ENCODE assay signal across 8 mouse cellular contexts in genomic region chr3:152100119-152100818, GRCm38 (mm10).
DNase-seq lines count a peak whose midpoint lies in the region; ATAC-seq and TF ChIP-seq lines count a peak whose summit lies in the region.

No protein-coding gene starts in this region.

- no peak for TF ChIP-seq CTCF in forebrain, postnatal 0 days (IDR thresholded peaks at IDR 0.05; ENCODE audit: low read depth)

- DNase-seq in cerebellum, postnatal 10 days: peak; percentile 42 to 43
- no peak for DNase-seq in cerebellum, adult 9-10 months
- DNase-seq in R1 (ENCODE audit: low read depth, low spot score): peak; percentile 96
- DNase-seq in forebrain, postnatal 0 days: peak; percentile 45
- no peak for DNase-seq in midbrain, embryonic 10.5 days (ENCODE audit: low spot score)
- no peak for DNase-seq in urinary bladder, postnatal 10 days (ENCODE audit: low spot score)
- no peak for DNase-seq in T-cell, adult 2 months (ENCODE audit: low spot score)

- H3K4me2 ChIP-seq in forebrain, postnatal 0 days (ENCODE audit: low read depth): peak overlapping the region; percentile 23; the same call in 1 of the 2 replicates
- no peak overlapping the region for H3K4me2 ChIP-seq in heart, embryonic 11.5 days

- H3K36me3 ChIP-seq in forebrain, postnatal 0 days (ENCODE audit: insufficient read depth): no peaks in the 10 kb centered on the region
- no peaks in the 10 kb centered on the region for H3K36me3 ChIP-seq in midbrain, embryonic 10.5 days
- no peaks in the 10 kb centered on the region for H3K36me3 ChIP-seq in heart, embryonic 11.5 days (ENCODE audit: control insufficient read depth, insufficient read depth, low read length)

- 0 out of 2 replicates have a peak overlapping the region, but pooled peaks have one; percentile 7 for H3K4me3 ChIP-seq in forebrain, postnatal 0 days (ENCODE audit: low read depth, low read length)
- H3K4me3 ChIP-seq in midbrain, embryonic 10.5 days: peak overlapping the region; percentile 34; the same call in 1 of the 2 replicates
- H3K4me3 ChIP-seq in heart, embryonic 11.5 days (ENCODE audit: low read depth, low read length): no peak overlapping the region

- H3K4me1 ChIP-seq in forebrain, postnatal 0 days (ENCODE audit: insufficient read depth): peaks cover 2% of the 10 kb centered on the region; the same call in 1 of the 2 replicates
- peaks cover 7% of the 10 kb centered on the region; the same call in 1 of the 2 replicates for H3K4me1 ChIP-seq in midbrain, embryonic 10.5 days
- H3K4me1 ChIP-seq in heart, embryonic 11.5 days (ENCODE audit: control insufficient read depth, insufficient read depth, low read length): peaks cover under 1% of the 10 kb centered on the region; the same call in 1 of the 2 replicates

- no peak overlapping the region for H3K9ac ChIP-seq in forebrain, postnatal 0 days
- no peak overlapping the region for H3K9ac ChIP-seq in heart, embryonic 11.5 days (ENCODE audit: low read depth, low read length)

- no peaks in the 10 kb centered on the region for H3K9me3 ChIP-seq in forebrain, postnatal 0 days (ENCODE audit: low read length)
- no peaks in the 10 kb centered on the region for H3K9me3 ChIP-seq in midbrain, embryonic 10.5 days (replicated peaks)
- no peaks in the 10 kb centered on the region for H3K9me3 ChIP-seq in heart, embryonic 11.5 days (replicated peaks; ENCODE audit: control insufficient read depth, low read length)

- peak; percentile 82 for ATAC-seq in forebrain, postnatal 0 days
- ATAC-seq in heart, embryonic 11.5 days (replicated peaks; ENCODE audit: insufficient number of reproducible peaks, low FRiP score, low TSS enrichment): no peak

- no peaks in the 10 kb centered on the region for H3K27me3 ChIP-seq in forebrain, postnatal 0 days (ENCODE audit: insufficient read depth, low read length)
- peaks cover 10% of the 10 kb centered on the region for H3K27me3 ChIP-seq in midbrain, embryonic 10.5 days (ENCODE audit: low read depth, poor library complexity, severe bottlenecking)
- no peaks in the 10 kb centered on the region for H3K27me3 ChIP-seq in heart, embryonic 11.5 days (ENCODE audit: control insufficient read depth, insufficient read depth, low read length)

- WGBS in forebrain, postnatal 0 days: 47% methylated on average over 11 of the region's 11 CpGs
- 49% methylated on average over 11 of the region's 11 CpGs for WGBS in midbrain, embryonic 10.5 days
- WGBS in heart, embryonic 11.5 days (ENCODE audit: insufficient replicate concordance): 43% methylated on average over 11 of the region's 11 CpGs

- H3K27ac ChIP-seq in forebrain, postnatal 0 days (ENCODE audit: low read depth, low read length): no peak overlapping the region
- H3K27ac ChIP-seq in midbrain, embryonic 10.5 days (replicated peaks): no peak overlapping the region
- no peak overlapping the region for H3K27ac ChIP-seq in heart, embryonic 11.5 days (ENCODE audit: low read depth, low read length)

Comparison
In these comparisons a context has a peak if more than half of its experiments do, and no peak if none do; other contexts are left out.
1. DNase-seq: peak in cerebellum, postnatal 10 days (2 of 2), R1 (single experiment) and forebrain, postnatal 0 days (single experiment); none in cerebellum, adult 9-10 months (single experiment), midbrain, embryonic 10.5 days (single experiment), urinary bladder, postnatal 10 days (single experiment) and T-cell, adult 2 months (single experiment).